Mouse (Mus musculus): ENCODE data around the gene Armc8. TPM values are rescaled to one million over a fixed set of nuclear protein-coding genes. Genes with fewer than 3 reads are reported as not detected.

Armc8 gene
- polyA plus RNA-seq (2017; shearing (Covaris generic)) = 34.2 TPM

GRCm38 (mm10) chr9:99568347-99569070, at the start of gene Armc8:
Gene Armc8 (minus strand): TSS chr9:99568899.

GRCm38 (mm10) chr9:99612202-99612601, 43.5 kb upstream of the Armc8 start, which contains the start of gene A4gnt:
Gene A4gnt (plus strand): TSS chr9:99612502.

GRCm38 (mm10) chr9:99575677-99576480, 7.2 kb upstream of the Armc8 start, which contains the start of gene Dbr1:
Gene Dbr1 (plus strand): TSS chr9:99575799.

GRCm38 (mm10) chr9:99451161-99451560, 117.5 kb downstream of the Armc8 start, which contains the start of gene Nme9:
Gene Nme9 (plus strand): TSS chr9:99451475.

DNA sequence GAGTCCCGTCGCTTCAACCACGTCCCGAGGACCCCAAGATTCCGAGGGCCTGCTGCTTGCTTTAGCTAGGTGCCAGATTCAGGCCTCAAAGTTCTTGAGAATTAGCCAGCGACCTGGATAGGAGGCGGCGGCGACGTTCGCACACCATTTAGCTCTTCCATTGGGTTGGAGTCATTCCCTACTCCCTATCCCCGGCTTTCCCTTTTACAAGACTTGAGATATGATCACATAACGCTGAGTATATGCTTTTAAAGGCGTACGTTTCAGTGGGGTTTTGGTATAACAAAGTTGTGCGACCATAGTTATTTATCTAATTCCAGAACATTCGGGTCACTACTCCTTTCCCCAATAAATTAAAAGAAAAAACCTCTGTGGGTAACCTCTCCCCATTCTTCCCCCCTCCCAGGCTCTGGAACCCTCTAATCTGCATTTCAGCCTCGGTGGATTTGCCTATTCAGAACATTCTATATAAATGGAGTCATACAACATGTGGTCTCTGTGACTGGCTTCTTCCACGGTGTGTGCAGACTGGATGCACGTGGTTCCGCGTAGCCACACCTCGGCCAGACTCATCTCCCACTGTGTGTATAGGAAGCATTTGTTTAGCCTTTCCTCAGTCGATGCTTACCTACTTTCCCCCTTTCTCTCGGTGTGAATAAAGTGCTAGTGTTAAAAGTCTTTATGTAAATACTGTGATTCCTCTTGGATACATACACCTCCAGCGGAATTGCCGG, 131.5 kb downstream of the Armc8 start, which contains the start of gene Mras:
Mras (minus strand) TSS at position 351 of the 734 bp plus-strand sequence.

Other genes with a start within 250 kb of the Armc8 start
- not detected for gene Esyt3, start 210.3 kb downstream of the Armc8 start, polyA plus RNA-seq (2017; shearing (Covaris generic))
- 0.05 TPM for gene Mras, start 131.5 kb downstream of the Armc8 start, polyA plus RNA-seq (2017; shearing (Covaris generic))
- gene Nme9, start 117.4 kb downstream of the Armc8 start, polyA plus RNA-seq (2017; shearing (Covaris generic)) = not detected
- 34.2 TPM for gene Dbr1, start 6.9 kb upstream of the Armc8 start, polyA plus RNA-seq (2017; shearing (Covaris generic))
- not detected for gene A4gnt, start 43.6 kb upstream of the Armc8 start, polyA plus RNA-seq (2017; shearing (Covaris generic))
- gene Dzip1l, start 60.6 kb upstream of the Armc8 start, polyA plus RNA-seq (2017; shearing (Covaris generic)) = not detected
- not detected for gene Cldn18, start 148.4 kb upstream of the Armc8 start, polyA plus RNA-seq (2017; shearing (Covaris generic))